Mouse (Mus musculus): ENCODE results near the gene Srgap3. TPM values are rescaled to one million over a fixed set of nuclear protein-coding genes. Genes with fewer than 3 reads are reported as not detected.

Gene Srgap3
- 6.5 and 7.1 TPM in 2 replicates for polyA plus RNA-seq (2015; fragmentation: Nextera tagmentation; extraction: Ambion mirVana)

GRCm38 (mm10) chr6:112946895-112947436 lies at the start of gene Srgap3:
Gene Srgap3, minus strand, starts transcription at chr6:112947266.
- H3K36me3 ChIP-seq: peaks cover 4% of the 10 kb centered on the region; the same call in 1 of the 2 replicates
- peak within 1 kb of the TSS; percentile 79 for H3K4me2 ChIP-seq
- peaks cover 52% of the 10 kb centered on the region for H3K4me1 ChIP-seq
- H3K27ac ChIP-seq: peak within 1 kb of the TSS; percentile 77
- no peaks in the 10 kb centered on the region for H3K9me3 ChIP-seq
- H3K27me3 ChIP-seq: no peaks in the 10 kb centered on the region
- ATAC-seq (ENCODE audit: insufficient number of reproducible peaks, insufficient read depth, low FRiP score, low TSS enrichment, low read depth): peak; percentile 87
- H3K9ac ChIP-seq: peak within 1 kb of the TSS; percentile 76
- WGBS: under 1% methylated on average over 31 of the region's 31 CpGs
- H3K4me3 ChIP-seq: peak within 1 kb of the TSS; percentile 62

- Histone ChIP-seq H3K27ac (no peak overlapping the region), H3K9me3 (no peaks in the 10 kb centered on the region), H3K4me3 (no peak overlapping the region), H3K4me2 (no peak overlapping the region), H3K36me3 (no peaks in the 10 kb centered on the region), H3K9ac (no peak overlapping the region), H3K4me1 (no peaks in the 10 kb centered on the region), H3K27me3 (no peaks in the 10 kb centered on the region)
- WGBS: 50% methylated on average over 1 of the region's 1 CpGs
- no peak for ATAC-seq (ENCODE audit: insufficient number of reproducible peaks, insufficient read depth, low FRiP score, low TSS enrichment, low read depth)
Measured at GRCm38 (mm10) chr6:112995708-112996107, 48.6 kb upstream of the Srgap3 start.

- Histone ChIP-seq H3K27ac (no peak overlapping the region), H3K4me3 (no peak overlapping the region), H3K27me3 (no peaks in the 10 kb centered on the region), H3K36me3 (no peaks in the 10 kb centered on the region), H3K9me3 (no peaks in the 10 kb centered on the region), H3K4me2 (no peak overlapping the region), H3K4me1 (no peaks in the 10 kb centered on the region), H3K9ac (no peak overlapping the region)
- ATAC-seq (ENCODE audit: insufficient number of reproducible peaks, insufficient read depth, low FRiP score, low TSS enrichment, low read depth): no peak
- WGBS: 40% methylated on average over 1 of the region's 1 CpGs
Measured at GRCm38 (mm10) chr6:112990119-112990518, 43.1 kb upstream of the Srgap3 start.

- H3K4me3 ChIP-seq: no peak overlapping the region
- H3K27ac ChIP-seq: no peak overlapping the region
- H3K4me1 ChIP-seq: no peaks in the 10 kb centered on the region
- 37% methylated on average over 9 of the region's 9 CpGs for WGBS
- no peaks in the 10 kb centered on the region for H3K36me3 ChIP-seq
- no peaks in the 10 kb centered on the region for H3K9me3 ChIP-seq
- no peak overlapping the region for H3K9ac ChIP-seq
- ATAC-seq (ENCODE audit: insufficient number of reproducible peaks, insufficient read depth, low FRiP score, low TSS enrichment, low read depth): no peak
- H3K27me3 ChIP-seq: no peaks in the 10 kb centered on the region
- no peak overlapping the region for H3K4me2 ChIP-seq
Measured at GRCm38 (mm10) chr6:112985362-112986314, 38.6 kb upstream of the Srgap3 start.

GRCm38 (mm10) chr6:112982241-112982640 lies 35.2 kb upstream of the Srgap3 start:
- no peak overlapping the region for H3K4me2 ChIP-seq
- no peaks in the 10 kb centered on the region for H3K36me3 ChIP-seq
- no peaks in the 10 kb centered on the region for H3K9me3 ChIP-seq
- no peaks in the 10 kb centered on the region for H3K27me3 ChIP-seq
- H3K4me3 ChIP-seq: no peak overlapping the region
- no peak overlapping the region for H3K9ac ChIP-seq
- H3K4me1 ChIP-seq: no peaks in the 10 kb centered on the region
- ATAC-seq (ENCODE audit: insufficient number of reproducible peaks, insufficient read depth, low FRiP score, low TSS enrichment, low read depth): peak; percentile 82; the same call in 1 of the 2 replicates
- 27% methylated on average over 7 of the region's 7 CpGs for WGBS
- no peak overlapping the region for H3K27ac ChIP-seq

GRCm38 (mm10) chr6:112978947-112979346 lies 31.9 kb upstream of the Srgap3 start:
- no peaks in the 10 kb centered on the region for H3K9me3 ChIP-seq
- no peak overlapping the region for H3K9ac ChIP-seq
- H3K4me1 ChIP-seq: peaks cover 13% of the 10 kb centered on the region; the same call in 1 of the 2 replicates
- ATAC-seq (ENCODE audit: insufficient number of reproducible peaks, insufficient read depth, low FRiP score, low TSS enrichment, low read depth): no peak
- H3K4me2 ChIP-seq: no peak overlapping the region
- no peak overlapping the region for H3K27ac ChIP-seq
- WGBS: 86% methylated on average over 3 of the region's 3 CpGs
- H3K27me3 ChIP-seq: no peaks in the 10 kb centered on the region
- no peak overlapping the region for H3K4me3 ChIP-seq
- no peaks in the 10 kb centered on the region for H3K36me3 ChIP-seq

- H3K9me3 ChIP-seq: no peaks in the 10 kb centered on the region
- ATAC-seq (ENCODE audit: insufficient number of reproducible peaks, insufficient read depth, low FRiP score, low TSS enrichment, low read depth): no peak
Measured at GRCm38 (mm10) chr6:112977246-112977645, 30.2 kb upstream of the Srgap3 start.

GRCm38 (mm10) chr6:112976541-112976940 lies 29.5 kb upstream of the Srgap3 start:
- no peaks in the 10 kb centered on the region for H3K27me3 ChIP-seq
- H3K9ac ChIP-seq: no peak overlapping the region
- no peak overlapping the region for H3K4me2 ChIP-seq
- H3K27ac ChIP-seq: 0 out of 2 replicates have a peak overlapping the region, but pooled peaks have one; percentile 48
- H3K9me3 ChIP-seq: no peaks in the 10 kb centered on the region
- no peaks in the 10 kb centered on the region for H3K36me3 ChIP-seq
- no peak overlapping the region for H3K4me3 ChIP-seq
- ATAC-seq (ENCODE audit: insufficient number of reproducible peaks, insufficient read depth, low FRiP score, low TSS enrichment, low read depth): no peak
- H3K4me1 ChIP-seq: peaks cover 35% of the 10 kb centered on the region

More at GRCm38 (mm10) chr6:112977246-112977645, 30.2 kb upstream of the Srgap3 start:
- Histone ChIP-seq H3K4me1 (peaks cover 28% of the 10 kb centered on the region), H3K9ac (no peak overlapping the region), H3K4me3 (no peak overlapping the region), H3K4me2 (no peak overlapping the region), H3K27ac (peak overlapping the region; percentile 48; the same call in 1 of the 2 replicates), H3K36me3 (no peaks in the 10 kb centered on the region), H3K27me3 (no peaks in the 10 kb centered on the region)
- 64% methylated on average over 4 of the region's 4 CpGs for WGBS

- Histone ChIP-seq H3K36me3 (no peaks in the 10 kb centered on the region), H3K4me3 (no peak overlapping the region), H3K4me1 (peaks cover 39% of the 10 kb centered on the region), H3K9ac (no peak overlapping the region), H3K9me3 (no peaks in the 10 kb centered on the region), H3K27me3 (no peaks in the 10 kb centered on the region), H3K27ac (no peak overlapping the region), H3K4me2 (no peak overlapping the region)
- no peak for ATAC-seq (ENCODE audit: insufficient number of reproducible peaks, insufficient read depth, low FRiP score, low TSS enrichment, low read depth)
- WGBS: 87% methylated on average over 16 of the region's 16 CpGs
Measured at GRCm38 (mm10) chr6:112976136-112976535, 29.1 kb upstream of the Srgap3 start.

- ATAC-seq (ENCODE audit: insufficient number of reproducible peaks, insufficient read depth, low FRiP score, low TSS enrichment, low read depth): no peak
- H3K9me3 ChIP-seq: no peaks in the 10 kb centered on the region
- H3K27me3 ChIP-seq: no peaks in the 10 kb centered on the region
- WGBS: 71% methylated on average over 19 of the region's 19 CpGs
- H3K27ac ChIP-seq: peak overlapping the region; percentile 51; the same call in 1 of the 2 replicates
- no peaks in the 10 kb centered on the region for H3K36me3 ChIP-seq
- no peak overlapping the region for H3K9ac ChIP-seq
- no peak overlapping the region for H3K4me3 ChIP-seq
- peaks cover 40% of the 10 kb centered on the region for H3K4me1 ChIP-seq
- H3K4me2 ChIP-seq: no peak overlapping the region
Measured at GRCm38 (mm10) chr6:112973786-112974720, 27.0 kb upstream of the Srgap3 start.

Data from embryonic facial prominence, embryonic 13.5 days (tissue).